Mouse (Mus musculus) lung, postnatal 0 days (tissue): Measurements from ENCODE around the gene Plekhs1.

Experiments
- CTCF ChIP-seq: IDR thresholded peaks from 2 replicates; pipeline ENCODE4 v1.5.1; 2016; ENCODE audit warnings: antibody characterized with exemption, mild to moderate bottlenecking
- EP300 ChIP-seq: IDR thresholded peaks from 2 replicates; pipeline ENCODE4 v1.6.1; 2016; ENCODE audit warnings: antibody characterized with exemption, mild to moderate bottlenecking, control low read depth

GRCm38 (mm10) chr19:56534337-56534736 is 72.9 kb downstream of the Plekhs1 start:
- TF ChIP-seq CTCF = no peak
- no peak for TF ChIP-seq EP300
